Mouse (Mus musculus) cortical plate, adult 2 months (tissue): ENCODE measurements around the gene Ctrb1.

Experiments used
- CTCF ChIP-seq: fragments of 200-500 bp; IDR thresholded peaks from 2 replicates; pipeline ENCODE4 v1.5.1; 2011; ENCODE audit warnings: mild to moderate bottlenecking, control low read depth, low read length; ENCODE audit not compliant: insufficient read depth; ENCODE audit errors: extremely low read depth
- POLR2A ChIP-seq: fragments of 200-500 bp; IDR thresholded peaks from 2 replicates; pipeline ENCODE4 v1.6.1; 2011; ENCODE audit warnings: mild to moderate bottlenecking, low read length, control low read depth; ENCODE audit not compliant: insufficient read depth; ENCODE audit errors: extremely low read depth

- TF ChIP-seq POLR2A (no peak), CTCF (no peak)
Observed at GRCm38 (mm10) chr8:111705699-111706098, 14.9 kb upstream of the Ctrb1 start.
